Mouse (Mus musculus) liver, embryonic 13.5 days (tissue): ENCODE results near the gene Galnt2. TPM values are rescaled to one million over a fixed set of nuclear protein-coding genes. Genes with fewer than 3 reads are reported as not detected.

Source experiments
- ATAC-seq: fragments of 200-750 bp; cut with Nextera tagmentation; 2 replicates; pipeline ENCODE4 v1.8.0; 2017; ENCODE audit warnings: low read depth, mild to moderate bottlenecking, moderate number of reproducible peaks, moderate library complexity
- DNase-seq: peaks from one replicate; pipeline ENCODE4 v3.0.0; 2022
- H3K27ac ChIP-seq: fragments of 300-500 bp; sonication (generic); 2 replicates; pipeline ENCODE4 v1.5.1; 2015; ENCODE audit warnings: moderate library complexity, mild to moderate bottlenecking, inconsistent platforms
- H3K27me3 ChIP-seq: fragments of 300-500 bp; sonication (generic); 2 replicates; pipeline ENCODE4 v1.6.1; 2015; ENCODE audit warnings: mild to moderate bottlenecking, inconsistent platforms
- H3K36me3 ChIP-seq: fragments of 300-500 bp; sonication (generic); 2 replicates; pipeline ENCODE4 v1.6.1; 2015; ENCODE audit warnings: mild to moderate bottlenecking, inconsistent platforms
- H3K4me1 ChIP-seq: fragments of 300-500 bp; sonication (generic); replicated peaks from 2 replicates; pipeline ENCODE4 v1.6.1; 2015; ENCODE audit warnings: inconsistent platforms
- H3K4me2 ChIP-seq: fragments of 300-500 bp; sonication (generic); 2 replicates; pipeline ENCODE4 v1.6.1; 2015; ENCODE audit warnings: inconsistent platforms, mild to moderate bottlenecking, moderate library complexity
- H3K4me3 ChIP-seq: fragments of 300-500 bp; sonication (generic); replicated peaks from 2 replicates; pipeline ENCODE4 v1.5.1; 2015; ENCODE audit warnings: mild to moderate bottlenecking, inconsistent platforms
- H3K9ac ChIP-seq: fragments of 300-500 bp; sonication (generic); 2 replicates; pipeline ENCODE4 v1.6.1; 2015; ENCODE audit warnings: mild to moderate bottlenecking, inconsistent platforms
- H3K9me3 ChIP-seq: fragments of 300-500 bp; sonication (generic); replicated peaks from 2 replicates; pipeline ENCODE4 v1.6.1; 2016; ENCODE audit warnings: inconsistent platforms
- WGBS: fragments of 180-500 bp; shearing (Covaris S2); methylation state at CpG from one replicate; pipeline ENCODE4 v1.1.7; 2015; ENCODE audit not compliant: insufficient replicate concordance; 5-methylcytosine and 5-hydroxymethylcytosine counted together
- polyA plus RNA-seq: library from polyadenylated mRNA; unstranded; fragments of >200 nt; fragmentation: Nextera tagmentation; extraction: Ambion mirVana; gene quantifications from 2 replicates; pipeline ENCODE4 v1.2.1, GENCODE M21; 2015

Galnt2 gene
- polyA plus RNA-seq, 1 experiment from 2014 or later: 20.5 TPM

GRCm38 (mm10) chr8:124292965-124293364 lies 61.8 kb downstream of the Galnt2 start:
- no peak overlapping the region for H3K4me2 ChIP-seq
- no peak overlapping the region for H3K9ac ChIP-seq
- ATAC-seq (no peak), DNase-seq (no peak)
- H3K27me3 ChIP-seq: no peaks in the 10 kb centered on the region
- H3K9me3 ChIP-seq: no peaks in the 10 kb centered on the region
- H3K4me3 ChIP-seq: no peak overlapping the region
- H3K4me1 ChIP-seq: peaks cover 44% of the 10 kb centered on the region
- peaks cover 6% of the 10 kb centered on the region; the same call in 1 of the 2 replicates for H3K36me3 ChIP-seq
- H3K27ac ChIP-seq: no peak overlapping the region
- WGBS: 59% methylated on average over 9 of the region's 9 CpGs

GRCm38 (mm10) chr8:124294425-124294824 lies 63.2 kb downstream of the Galnt2 start:
- Histone ChIP-seq H3K27me3 (no peaks in the 10 kb centered on the region), H3K36me3 (peaks cover 6% of the 10 kb centered on the region; the same call in 1 of the 2 replicates), H3K27ac (peak overlapping the region; percentile 36; the same call in 1 of the 2 replicates), H3K4me1 (peaks cover 44% of the 10 kb centered on the region), H3K9me3 (no peaks in the 10 kb centered on the region), H3K9ac (no peak overlapping the region), H3K4me2 (peak overlapping the region; percentile 19; the same call in 1 of the 2 replicates), H3K4me3 (no peak overlapping the region)
- DNase-seq (no peak), ATAC-seq (peak; percentile 71)
- 16% methylated on average over 6 of the region's 6 CpGs for WGBS

- WGBS: 20% methylated on average over 10 of the region's 10 CpGs
- DNase-seq (no peak), ATAC-seq (no peak; the same call in 1 of the 2 replicates)
- H3K27me3 ChIP-seq: no peaks in the 10 kb centered on the region
- peak overlapping the region; percentile 19; the same call in 1 of the 2 replicates for H3K4me2 ChIP-seq
- H3K4me3 ChIP-seq: no peak overlapping the region
- H3K27ac ChIP-seq: peak overlapping the region; percentile 36; the same call in 1 of the 2 replicates
- H3K4me1 ChIP-seq: peaks cover 44% of the 10 kb centered on the region
- peaks cover 6% of the 10 kb centered on the region; the same call in 1 of the 2 replicates for H3K36me3 ChIP-seq
- no peak overlapping the region for H3K9ac ChIP-seq
- H3K9me3 ChIP-seq: no peaks in the 10 kb centered on the region
Observed at GRCm38 (mm10) chr8:124294900-124295299, 63.7 kb downstream of the Galnt2 start.

- Histone ChIP-seq H3K27me3 (no peaks in the 10 kb centered on the region), H3K36me3 (peaks cover 6% of the 10 kb centered on the region; the same call in 1 of the 2 replicates), H3K9ac (no peak overlapping the region), H3K4me3 (no peak overlapping the region), H3K9me3 (no peaks in the 10 kb centered on the region), H3K4me2 (no peak overlapping the region), H3K4me1 (peaks cover 44% of the 10 kb centered on the region), H3K27ac (peak overlapping the region; percentile 36; the same call in 1 of the 2 replicates)
- DNase-seq (no peak), ATAC-seq (no peak)
- WGBS: 44% methylated on average over 6 of the region's 6 CpGs
Observed at GRCm38 (mm10) chr8:124295357-124295756, 64.2 kb downstream of the Galnt2 start.

- H3K4me3 ChIP-seq: no peak overlapping the region
- no peak for ATAC-seq
- no peak overlapping the region for H3K9ac ChIP-seq
- DNase-seq: no peak
- no peak overlapping the region for H3K27ac ChIP-seq
- 50% methylated on average over 4 of the region's 4 CpGs for WGBS
- no peak overlapping the region for H3K4me2 ChIP-seq
- no peaks in the 10 kb centered on the region for H3K9me3 ChIP-seq
- H3K36me3 ChIP-seq: peaks cover 7% of the 10 kb centered on the region; the same call in 1 of the 2 replicates
- no peaks in the 10 kb centered on the region for H3K27me3 ChIP-seq
- H3K4me1 ChIP-seq: peaks cover 7% of the 10 kb centered on the region; the same call in 1 of the 2 replicates
Observed at GRCm38 (mm10) chr8:124301512-124301911, 70.3 kb downstream of the Galnt2 start.

- Histone ChIP-seq H3K4me1 (peaks cover 11% of the 10 kb centered on the region; the same call in 1 of the 2 replicates), H3K4me3 (no peak overlapping the region), H3K4me2 (no peak overlapping the region), H3K9me3 (no peaks in the 10 kb centered on the region), H3K36me3 (peaks cover 7% of the 10 kb centered on the region; the same call in 1 of the 2 replicates), H3K27ac (no peak overlapping the region), H3K27me3 (no peaks in the 10 kb centered on the region), H3K9ac (no peak overlapping the region)
- ATAC-seq (no peak), DNase-seq (no peak)
- WGBS: 57% methylated on average over 7 of the region's 7 CpGs
Observed at GRCm38 (mm10) chr8:124301935-124302555, 70.9 kb downstream of the Galnt2 start.

- H3K36me3 ChIP-seq: peaks cover 12% of the 10 kb centered on the region; the same call in 1 of the 2 replicates
- H3K9ac ChIP-seq: no peak overlapping the region
- peaks cover 11% of the 10 kb centered on the region; the same call in 1 of the 2 replicates for H3K4me1 ChIP-seq
- no peaks in the 10 kb centered on the region for H3K27me3 ChIP-seq
- no peak for ATAC-seq
- DNase-seq: no peak
- no peak overlapping the region for H3K4me2 ChIP-seq
- H3K27ac ChIP-seq: no peak overlapping the region
- no peaks in the 10 kb centered on the region for H3K9me3 ChIP-seq
- H3K4me3 ChIP-seq: no peak overlapping the region
- WGBS: 77% methylated on average over 15 of the region's 15 CpGs
Observed at GRCm38 (mm10) chr8:124303211-124303902, 72.2 kb downstream of the Galnt2 start.

- Histone ChIP-seq H3K9me3 (no peaks in the 10 kb centered on the region), H3K9ac (no peak overlapping the region), H3K4me1 (peaks cover 11% of the 10 kb centered on the region; the same call in 1 of the 2 replicates), H3K27me3 (no peaks in the 10 kb centered on the region), H3K36me3 (peaks cover 12% of the 10 kb centered on the region; the same call in 1 of the 2 replicates), H3K27ac (no peak overlapping the region), H3K4me3 (no peak overlapping the region), H3K4me2 (no peak overlapping the region)
- no peak for ATAC-seq
- DNase-seq: no peak
- WGBS: 73% methylated on average over 4 of the region's 4 CpGs
Observed at GRCm38 (mm10) chr8:124304141-124304540, 73.0 kb downstream of the Galnt2 start.

- no peak overlapping the region for H3K4me2 ChIP-seq
- H3K27me3 ChIP-seq: no peaks in the 10 kb centered on the region
- no peaks in the 10 kb centered on the region for H3K9me3 ChIP-seq
- H3K4me3 ChIP-seq: no peak overlapping the region
- DNase-seq (no peak), ATAC-seq (no peak)
- 43% methylated on average over 7 of the region's 7 CpGs for WGBS
- H3K36me3 ChIP-seq: peaks cover 12% of the 10 kb centered on the region; the same call in 1 of the 2 replicates
- peaks cover 17% of the 10 kb centered on the region; the same call in 1 of the 2 replicates for H3K4me1 ChIP-seq
- no peak overlapping the region for H3K27ac ChIP-seq
- H3K9ac ChIP-seq: no peak overlapping the region
Observed at GRCm38 (mm10) chr8:124306574-124306973, 75.4 kb downstream of the Galnt2 start.

- Histone ChIP-seq H3K4me1 (peaks cover 17% of the 10 kb centered on the region; the same call in 1 of the 2 replicates), H3K4me2 (no peak overlapping the region), H3K27me3 (no peaks in the 10 kb centered on the region), H3K27ac (no peak overlapping the region), H3K9me3 (no peaks in the 10 kb centered on the region), H3K9ac (no peak overlapping the region), H3K36me3 (peaks cover 12% of the 10 kb centered on the region; the same call in 1 of the 2 replicates), H3K4me3 (no peak overlapping the region)
- no peak for ATAC-seq
- 84% methylated on average over 10 of the region's 10 CpGs for WGBS
- DNase-seq: no peak
Observed at GRCm38 (mm10) chr8:124307700-124308099, 76.5 kb downstream of the Galnt2 start.

- 84% methylated on average over 13 of the region's 13 CpGs for WGBS
- no peak overlapping the region for H3K4me2 ChIP-seq
- ATAC-seq: no peak
Observed at GRCm38 (mm10) chr8:124310509-124310908, 79.3 kb downstream of the Galnt2 start.

More at GRCm38 (mm10) chr8:124310509-124310908, 79.3 kb downstream of the Galnt2 start:
- no peaks in the 10 kb centered on the region for H3K27me3 ChIP-seq
- no peak for DNase-seq
- no peak overlapping the region for H3K27ac ChIP-seq
- no peak overlapping the region for H3K4me3 ChIP-seq
- H3K9ac ChIP-seq: no peak overlapping the region
- H3K4me1 ChIP-seq: peaks cover 22% of the 10 kb centered on the region; the same call in 1 of the 2 replicates
- H3K9me3 ChIP-seq: no peaks in the 10 kb centered on the region
- H3K36me3 ChIP-seq: peaks cover 7% of the 10 kb centered on the region; the same call in 1 of the 2 replicates
